Mouse (Mus musculus) hindbrain, embryonic 11.5 days (tissue): ENCODE data around the gene Rpl23. TPM values are rescaled to one million over a fixed set of nuclear protein-coding genes. Genes with fewer than 3 reads are reported as not detected.
A peak's percentile ranks its signal among the peaks of the same experiment; 100 is the strongest.

Experiments used
- ATAC-seq: fragments of 200-750 bp; cut with Nextera tagmentation; 2 replicates; pipeline ENCODE4 v1.8.0; 2017; ENCODE audit warnings: mild to moderate bottlenecking, moderate TSS enrichment, moderate library complexity; ENCODE audit not compliant: low FRiP score
- DNase-seq: peaks from one replicate; pipeline ENCODE4 v3.0.0-alpha.2; 2015; ENCODE audit warnings: low spot score
- H3K27ac ChIP-seq: fragments of 300-500 bp; sonication (generic); 2 replicates; pipeline ENCODE4 v1.5.1; 2014; ENCODE audit warnings: mild to moderate bottlenecking, low read depth, low read length
- H3K27me3 ChIP-seq: fragments of 300-500 bp; sonication (generic); 2 replicates; pipeline ENCODE4 v1.6.1; 2014; ENCODE audit warnings: mild to moderate bottlenecking, low read length, moderate library complexity, mixed read lengths; ENCODE audit not compliant: control insufficient read depth, insufficient read depth
- H3K36me3 ChIP-seq: fragments of 300-500 bp; sonication (generic); 2 replicates; pipeline ENCODE4 v1.6.1; 2014; ENCODE audit warnings: mild to moderate bottlenecking, low read length, moderate library complexity, mixed read lengths; ENCODE audit not compliant: control insufficient read depth, insufficient read depth
- H3K4me1 ChIP-seq: fragments of 300-500 bp; sonication (generic); replicated peaks from 2 replicates; pipeline ENCODE4 v1.6.1; 2014; ENCODE audit warnings: low read length, mixed read lengths; ENCODE audit not compliant: control insufficient read depth, insufficient read depth
- H3K4me2 ChIP-seq: fragments of 300-500 bp; sonication (generic); replicated peaks from 2 replicates; pipeline ENCODE4 v1.6.1; 2014; ENCODE audit warnings: mild to moderate bottlenecking, low read depth, low read length
- H3K4me3 ChIP-seq: fragments of 300-500 bp; sonication (generic); 2 replicates; pipeline ENCODE4 v1.5.1; 2014; ENCODE audit warnings: low read depth, low read length
- H3K9ac ChIP-seq: fragments of 300-500 bp; sonication (generic); 2 replicates; pipeline ENCODE4 v1.6.1; 2014; ENCODE audit warnings: low read depth, low read length
- H3K9me3 ChIP-seq: fragments of 300-500 bp; sonication (generic); 2 replicates; pipeline ENCODE4 v1.6.1; 2016; ENCODE audit warnings: low read length; ENCODE audit not compliant: control insufficient read depth
- WGBS: fragments of 180-500 bp; shearing (Covaris S2); extraction: QIAGEN DNeasy Blood & Tissue Kit; methylation state at CpG from one replicate; pipeline ENCODE4 v1.1.7; 2014; 5-methylcytosine and 5-hydroxymethylcytosine counted together
- polyA plus RNA-seq: library from polyadenylated mRNA; unstranded; fragments of >200 nt; fragmentation: Nextera tagmentation; extraction: Ambion mirVana; gene quantifications from 2 replicates; pipeline ENCODE4 v1.2.1, GENCODE M21; 2014

Rpl23 gene
- polyA plus RNA-seq, 1 experiment from 2014 or later: 458 TPM

DNA sequence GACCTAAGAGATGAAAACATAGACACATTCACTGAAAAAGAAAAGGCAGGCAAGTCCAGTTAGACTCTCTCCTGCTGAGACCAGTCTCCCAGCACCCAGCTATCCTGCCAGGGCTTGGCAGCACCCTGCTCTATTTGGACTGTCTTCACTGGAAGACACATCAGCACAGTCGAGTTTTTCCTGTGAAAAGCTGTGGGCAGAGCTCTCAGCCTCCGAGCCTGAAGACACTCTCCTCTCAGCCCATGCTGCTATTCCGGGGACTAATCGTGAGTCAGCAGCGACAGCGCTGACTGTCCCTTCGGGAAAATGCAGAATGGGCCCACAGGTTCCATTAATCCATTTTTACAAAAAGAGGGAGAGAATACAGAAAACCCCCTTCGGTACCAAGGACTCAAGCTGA lies 29.0 kb downstream of the Rpl23 start:
- H3K36me3 ChIP-seq: peaks cover 17% of the 10 kb centered on the region
- WGBS: 93% methylated on average over 8 of the region's 8 CpGs
- H3K4me1 ChIP-seq: no peaks in the 10 kb centered on the region

DNA sequence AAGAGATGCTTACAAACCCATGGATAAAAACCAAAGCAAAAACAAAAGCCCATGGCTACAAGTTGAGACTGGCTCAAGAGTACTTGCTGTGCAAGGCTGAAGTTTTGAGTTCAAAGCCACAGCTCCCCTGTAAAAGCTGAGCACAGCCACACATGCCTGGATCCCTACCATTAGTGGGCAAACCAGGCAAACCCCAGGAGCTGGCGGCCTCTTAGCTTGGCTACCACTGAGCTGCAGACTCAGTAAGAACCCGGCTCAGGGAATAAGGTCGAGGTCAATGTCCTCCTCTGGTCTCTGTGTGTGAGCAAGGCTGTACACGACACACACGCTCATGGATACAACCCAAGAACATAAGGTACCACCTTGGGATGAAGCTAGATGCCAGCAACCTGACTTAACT lies 33.7 kb downstream of the Rpl23 start:
- Histone ChIP-seq H3K27me3 (no peaks in the 10 kb centered on the region; the same call in 1 of the 2 replicates), H3K9ac (no peak overlapping the region), H3K36me3 (peaks cover 10% of the 10 kb centered on the region; the same call in 1 of the 2 replicates), H3K27ac (no peak overlapping the region), H3K4me3 (no peak overlapping the region), H3K4me1 (peaks cover under 1% of the 10 kb centered on the region), H3K4me2 (no peak overlapping the region), H3K9me3 (no peaks in the 10 kb centered on the region)
- 93% methylated on average over 5 of the region's 5 CpGs for WGBS
- ATAC-seq (no peak), DNase-seq (no peak)

More for the DNA sequence above, 29.0 kb downstream of the Rpl23 start:
- Histone ChIP-seq H3K9ac (no peak overlapping the region), H3K4me2 (no peak overlapping the region), H3K27ac (no peak overlapping the region), H3K27me3 (no peaks in the 10 kb centered on the region; the same call in 1 of the 2 replicates), H3K4me3 (no peak overlapping the region), H3K9me3 (no peaks in the 10 kb centered on the region)
- DNase-seq (no peak), ATAC-seq (no peak)

DNA sequence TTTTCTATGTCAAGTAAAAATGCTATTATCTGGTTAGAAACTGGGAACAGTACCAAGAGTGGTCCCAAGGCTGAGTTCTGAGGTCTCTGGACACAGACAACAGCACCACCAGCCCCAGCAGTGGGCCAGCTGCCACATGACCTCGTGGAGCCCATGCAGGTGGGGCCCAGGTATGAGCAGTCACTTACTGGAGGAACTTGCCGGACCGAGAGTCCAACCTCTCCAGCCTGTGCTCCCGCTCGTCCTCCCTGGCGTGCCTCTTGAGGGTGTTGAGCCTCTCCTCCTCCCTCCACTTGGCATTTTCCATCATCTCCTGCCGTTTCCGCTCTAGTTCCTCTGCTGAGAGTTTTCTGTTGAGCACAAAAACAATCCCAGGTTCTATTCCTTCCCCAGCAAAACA lies 34.5 kb downstream of the Rpl23 start:
- Histone ChIP-seq H3K27me3 (no peaks in the 10 kb centered on the region; the same call in 1 of the 2 replicates), H3K27ac (no peak overlapping the region), H3K4me1 (peaks cover 8% of the 10 kb centered on the region), H3K4me2 (no peak overlapping the region), H3K36me3 (peaks cover 6% of the 10 kb centered on the region; the same call in 1 of the 2 replicates), H3K9me3 (no peaks in the 10 kb centered on the region), H3K4me3 (no peak overlapping the region), H3K9ac (no peak overlapping the region)
- no peak for ATAC-seq
- no peak for DNase-seq
- WGBS: 94% methylated on average over 8 of the region's 8 CpGs

- H3K27me3 ChIP-seq: no peaks in the 10 kb centered on the region
- H3K36me3 ChIP-seq: peaks cover 2% of the 10 kb centered on the region; the same call in 1 of the 2 replicates
- H3K4me3 ChIP-seq: peak overlapping the region; percentile 60
- ATAC-seq: peak; percentile 55; the same call in 1 of the 2 replicates
- peaks cover 8% of the 10 kb centered on the region for H3K4me1 ChIP-seq
- H3K4me2 ChIP-seq: peak overlapping the region; percentile 78
- 13% methylated on average over 13 of the region's 13 CpGs for WGBS
- DNase-seq: no peak
- H3K27ac ChIP-seq: no peak overlapping the region
- H3K9me3 ChIP-seq: no peaks in the 10 kb centered on the region
- no peak overlapping the region for H3K9ac ChIP-seq
Measured at GRCm38 (mm10) chr11:97745331-97745721, 36.9 kb downstream of the Rpl23 start.

GRCm38 (mm10) chr11:97744718-97745330 lies 37.4 kb downstream of the Rpl23 start:
- Histone ChIP-seq H3K27ac (peak overlapping the region; percentile 94), H3K4me2 (peak overlapping the region; percentile 78), H3K4me1 (peaks cover 8% of the 10 kb centered on the region), H3K9ac (peak overlapping the region; percentile 88), H3K4me3 (peak overlapping the region; percentile 60), H3K9me3 (no peaks in the 10 kb centered on the region), H3K36me3 (no peaks in the 10 kb centered on the region), H3K27me3 (no peaks in the 10 kb centered on the region)
- peak; percentile 98 for DNase-seq
- WGBS: under 1% methylated on average over 23 of the region's 57 CpGs
- peak; percentile 97 for ATAC-seq

DNA sequence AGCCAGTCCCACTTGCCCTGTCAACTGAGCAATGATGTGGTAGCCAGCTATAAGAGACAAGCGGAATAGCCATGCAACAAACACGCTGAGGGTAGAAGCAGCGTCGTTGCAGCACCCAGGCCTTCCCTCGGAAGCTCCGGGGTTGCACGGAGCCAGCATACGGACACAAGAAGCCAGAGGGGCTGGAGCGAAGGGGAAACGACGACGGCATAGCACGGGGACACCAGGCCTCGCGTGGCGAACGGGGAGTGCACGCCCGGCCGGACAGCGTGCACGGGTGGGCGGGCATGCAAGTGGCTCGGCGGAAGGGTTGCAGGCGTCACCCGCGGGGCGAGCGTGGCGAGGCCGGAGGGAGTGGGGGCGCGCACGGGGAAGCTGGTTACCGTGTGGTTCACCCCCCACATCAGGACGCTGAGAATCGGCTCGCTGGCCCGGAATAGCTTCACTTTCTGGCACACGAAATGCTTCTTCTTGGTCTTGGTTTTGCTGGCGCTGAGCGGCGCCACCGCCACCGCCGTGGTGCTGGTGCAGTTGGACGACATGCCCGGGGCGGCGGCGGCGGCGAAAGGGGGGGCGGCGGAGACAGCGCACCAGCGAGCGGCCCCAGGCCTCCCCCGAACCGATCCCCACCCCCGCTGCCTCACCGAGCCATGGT lies 38.0 kb downstream of the Rpl23 start, which contains the start of gene Pip4k2b:
Gene Pip4k2b (minus strand): TSS at position 642 of the 655 bp plus-strand sequence.
- Histone ChIP-seq H3K9me3 (no peaks in the 10 kb centered on the region), H3K9ac (peak within 1 kb of the TSS; percentile 88)
- DNase-seq: peak; percentile 60

GRCm38 (mm10) chr11:97743423-97743822 lies 38.8 kb downstream of the Rpl23 start:
- ATAC-seq: no peak
- Histone ChIP-seq H3K27ac (no peak overlapping the region), H3K9ac (peak overlapping the region; percentile 85; the same call in 1 of the 2 replicates), H3K4me1 (peaks cover 8% of the 10 kb centered on the region), H3K36me3 (no peaks in the 10 kb centered on the region), H3K4me3 (peak overlapping the region; percentile 60), H3K9me3 (no peaks in the 10 kb centered on the region), H3K4me2 (peak overlapping the region; percentile 78), H3K27me3 (no peaks in the 10 kb centered on the region)
- DNase-seq: no peak
- 48% methylated on average over 9 of the region's 9 CpGs for WGBS

More for the DNA sequence above, 38.0 kb downstream of the Rpl23 start, which contains the start of gene Pip4k2b:
- Histone ChIP-seq H3K4me2 (peak within 1 kb of the TSS; percentile 78), H3K4me3 (peak within 1 kb of the TSS; percentile 60), H3K36me3 (no peaks in the 10 kb centered on the region), H3K27me3 (no peaks in the 10 kb centered on the region), H3K27ac (peak within 1 kb of the TSS; percentile 94), H3K4me1 (peaks cover 8% of the 10 kb centered on the region)
- WGBS: under 1% methylated on average over 52 of the region's 63 CpGs
- peak; percentile 52 for ATAC-seq

GRCm38 (mm10) chr11:97742591-97742990 lies 39.6 kb downstream of the Rpl23 start:
- Histone ChIP-seq H3K9ac (0 out of 2 replicates have a peak overlapping the region, but pooled peaks have one; percentile 4), H3K9me3 (no peaks in the 10 kb centered on the region), H3K27me3 (no peaks in the 10 kb centered on the region), H3K4me3 (peak overlapping the region; percentile 60), H3K27ac (no peak overlapping the region), H3K4me2 (peak overlapping the region; percentile 78), H3K36me3 (no peaks in the 10 kb centered on the region), H3K4me1 (peaks cover 8% of the 10 kb centered on the region)
- ATAC-seq (no peak), DNase-seq (no peak)
- 80% methylated on average over 9 of the region's 9 CpGs for WGBS
